Mouse (Mus musculus) gastrocnemius, adult 2 months (tissue): Measurements from ENCODE around the gene Gabpb2. TPM values are rescaled to one million over a fixed set of nuclear protein-coding genes. Genes with fewer than 3 reads are reported as not detected.
"Not testable (repeated sequence)": the region's sequence is repeated elsewhere in the genome, so short reads cannot be mapped to it uniquely, and the experiment has no call there.

Source experiments
- DNase-seq: peaks from one replicate; pipeline ENCODE4 v3.0.0; 2022
- H3K27ac ChIP-seq: fragments of 200-600 bp; 2 replicates; pipeline ENCODE4 v1.8.1; 2022; ENCODE audit warnings: mild to moderate bottlenecking
- H3K4me3 ChIP-seq: fragments of 200-600 bp; 2 replicates; pipeline ENCODE4 v1.8.1; 2022; ENCODE audit warnings: mild to moderate bottlenecking, moderate library complexity
- CTCF ChIP-seq: fragments of 200-600 bp; IDR thresholded peaks from 2 replicates; pipeline ENCODE4 v1.8.1; 2022; ENCODE audit warnings: antibody characterized with exemption, mild to moderate bottlenecking, moderate library complexity
- intact Hi-C: fragments of 180-260 bp; cut with DNase I; formaldehyde crosslinking; loops from one replicate; pipeline ENCODE4 v1.15.1; 2025
- microRNA-seq: library from miRNA; unstranded; fragments of <30 nt; microRNA quantifications from one replicate; pipeline ENCODE4 v1.2.0, GENCODE M21; 2021
- total RNA-seq, 2 experiments: library from RNA; stranded (reverse); gene quantifications; 2 replicates each; pipeline ENCODE4 v1.2.3; 2021

The Gabpb2 gene
- total RNA-seq, 2 experiments from 2014 or later = 9.1 to 12.0 TPM

DNA sequence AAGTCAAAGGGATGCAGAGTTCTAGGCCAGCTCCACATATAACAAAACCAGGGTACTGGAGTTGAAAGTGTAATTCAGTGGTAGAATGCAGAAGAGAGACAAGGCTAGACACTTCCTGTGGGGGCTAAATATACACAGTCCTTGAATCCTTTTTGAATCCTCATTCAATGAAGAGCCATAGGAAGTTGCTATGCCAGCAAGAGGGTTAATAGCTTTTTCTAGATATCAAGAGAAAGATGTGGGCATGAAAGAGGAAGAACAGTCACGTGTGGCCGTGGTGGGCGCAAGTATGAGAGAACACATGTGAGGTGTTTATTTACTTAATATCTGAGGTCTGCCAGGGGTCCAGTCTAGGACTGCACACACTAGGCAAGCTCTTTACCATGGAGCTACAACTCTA lies 81.4 kb downstream of the Gabpb2 start:
- no peak overlapping the region for H3K4me3 ChIP-seq
- DNase-seq = no peak
- TF ChIP-seq CTCF = no peak
- peak overlapping the region; percentile 81; the same call in 1 of the 2 replicates for H3K27ac ChIP-seq
- intact Hi-C loops = no loop called here

DNA sequence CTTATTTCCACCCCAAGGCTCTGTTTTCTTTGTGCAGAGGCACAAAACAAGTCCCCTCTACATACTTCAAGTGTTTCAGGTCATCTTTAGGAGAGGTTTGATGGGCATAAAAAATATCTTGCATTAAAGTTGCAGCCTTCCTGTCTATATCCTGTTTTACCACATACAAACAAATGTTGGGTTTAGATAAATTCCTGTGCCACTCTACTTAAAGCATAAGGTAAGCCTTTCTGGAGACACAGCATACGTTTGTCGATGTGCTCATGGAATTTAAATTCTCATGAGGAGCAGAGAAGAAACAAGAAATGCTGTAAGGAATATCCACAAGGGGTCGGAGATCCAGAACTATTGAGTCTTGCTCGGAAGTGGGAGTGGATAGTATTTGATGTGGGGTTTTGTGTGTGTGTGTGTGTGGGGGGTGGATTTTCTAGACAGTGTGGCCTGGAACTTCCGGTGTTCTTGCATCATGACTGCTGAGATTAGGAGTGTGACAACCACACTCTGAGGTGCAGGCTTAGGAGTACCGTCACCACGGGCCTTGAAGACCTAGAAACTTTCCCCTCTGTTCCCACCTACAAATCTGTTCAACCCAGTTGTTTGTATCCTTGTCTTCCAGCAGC lies 82.2 kb downstream of the Gabpb2 start:
- no peak for TF ChIP-seq CTCF
- Histone ChIP-seq H3K27ac (peak overlapping the region; percentile 81), H3K4me3 (peak overlapping the region; percentile 71)
- intact Hi-C loops = no loop called here
- no peak for DNase-seq

DNA sequence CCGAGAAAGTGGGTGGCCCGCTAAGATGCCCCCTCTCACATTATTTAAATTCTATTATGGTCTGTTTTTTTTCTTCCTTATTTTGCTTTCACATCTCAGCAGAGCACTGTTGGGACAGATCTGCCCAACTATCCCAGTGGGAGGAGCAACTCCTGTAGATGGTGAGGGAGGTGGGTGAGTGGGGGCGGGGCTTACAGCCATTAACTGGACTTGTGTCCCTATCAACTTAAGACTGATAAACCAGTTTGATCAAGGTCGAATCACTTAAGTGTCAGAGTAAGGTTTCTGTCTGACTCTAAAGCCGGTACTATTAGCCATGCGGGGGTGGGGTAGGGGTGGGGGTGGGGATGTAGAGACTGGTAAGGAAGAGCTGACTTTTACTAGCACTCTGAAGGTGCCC lies 82.7 kb downstream of the Gabpb2 start:
- H3K27ac ChIP-seq = peak overlapping the region; percentile 81
- intact Hi-C loops = no loop called here
- DNase-seq = peak; percentile 69

GRCm38 (mm10) chr3:95134133-95134532 lies 83.6 kb downstream of the Gabpb2 start:
- intact Hi-C loops, DNase-seq, H3K27ac ChIP-seq: not testable (repeated sequence)
- peak overlapping the region; percentile 74 for H3K4me3 ChIP-seq

More for the DNA sequence above, 82.7 kb downstream of the Gabpb2 start:
- no peak for TF ChIP-seq CTCF
- H3K4me3 ChIP-seq = peak overlapping the region; percentile 71

DNA sequence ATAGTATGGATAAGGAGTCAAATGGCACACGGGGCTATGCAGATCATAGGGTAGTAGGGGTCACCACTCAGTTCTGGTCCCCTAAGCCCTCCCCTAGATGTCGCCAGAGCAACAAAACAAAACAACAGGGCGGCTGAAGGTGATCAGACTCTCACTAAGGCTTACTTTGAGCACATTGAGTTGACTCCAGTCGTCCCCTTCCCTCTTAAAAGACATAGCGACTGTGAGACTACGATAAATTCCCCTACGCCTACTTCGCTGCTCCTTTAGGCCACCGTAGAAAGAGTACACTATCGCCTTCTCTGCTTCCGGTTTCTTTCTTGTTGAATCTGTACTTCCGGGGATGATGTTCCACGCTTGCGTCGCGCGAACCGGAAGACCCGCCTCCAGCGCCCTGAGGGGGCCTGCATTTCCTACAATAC lies 84.0 kb downstream of the Gabpb2 start, which contains the start of the genes Scnm1 and Lysmd1:
Gene Scnm1, minus strand, starts transcription at position 332 of the 422 bp plus-strand sequence.
Gene Lysmd1, plus strand, starts transcription at position 409 of the 422 bp plus-strand sequence.
- peak; percentile 30; the same call in 1 of the 2 replicates for TF ChIP-seq CTCF
- H3K27ac ChIP-seq = peak within 1 kb of the TSS; percentile 91
- peak within 1 kb of the TSS; percentile 74 for H3K4me3 ChIP-seq
- peak; percentile 93 for DNase-seq
- intact Hi-C loops = no loop called here

GRCm38 (mm10) chr3:95133176-95133575 lies 84.5 kb downstream of the Gabpb2 start:
- peak overlapping the region; percentile 74 for H3K4me3 ChIP-seq
- H3K27ac ChIP-seq = peak overlapping the region; percentile 91
- no peak for DNase-seq
- TF ChIP-seq CTCF = no peak
- intact Hi-C loops = no loop called here

GRCm38 (mm10) chr3:95132389-95132788 lies 85.3 kb downstream of the Gabpb2 start:
- DNase-seq, H3K4me3 ChIP-seq, intact Hi-C loops: not testable (repeated sequence)
- peak overlapping the region; percentile 91; the same call in 1 of the 2 replicates for H3K27ac ChIP-seq
- TF ChIP-seq CTCF = peak; percentile 50

Small RNAs within 50 kb of the gene (microRNA-seq; reads per million reads assigned to microRNA genes)
- not detected for gene Mir8099-1

Other genes with a start within 250 kb of the Gabpb2 start
- gene Pi4kb, start 243.2 kb downstream of the Gabpb2 start, total RNA-seq = 10 to 100 TPM; 23.4 to 24.0 TPM
- 10 to 100 TPM; 10.9 to 11.5 TPM for gene Zfp687, start 202.5 kb downstream of the Gabpb2 start, total RNA-seq
- 100 to 1,000 TPM; 164 to 237 TPM for gene Psmd4, start 175.3 kb downstream of the Gabpb2 start, total RNA-seq
- 10 to 100 TPM; 23.1 to 26.5 TPM for gene Pip5k1a, start 111.0 kb downstream of the Gabpb2 start, total RNA-seq
- gene Vps72, start 106.9 kb downstream of the Gabpb2 start, total RNA-seq = 10 to 100 TPM; 48.9 to 73.2 TPM
- gene Tmod4, start 93.4 kb downstream of the Gabpb2 start, total RNA-seq = 100 to 1,000 TPM; 598 to 814 TPM
- 10 to 100 TPM; 33.2 to 40.7 TPM for gene Scnm1, start 83.9 kb downstream of the Gabpb2 start, total RNA-seq
- 1 to 10 TPM; 6.7 to 7.2 TPM for gene Lysmd1, start 83.8 kb downstream of the Gabpb2 start, total RNA-seq
- under 1 TPM; 0.42 to 0.87 TPM for gene Tnfaip8l2, start 75.6 kb downstream of the Gabpb2 start, total RNA-seq
- 100 to 1,000 TPM in 1 of 2 experiments, 10 to 100 TPM in 1; 83.4 to 105 TPM for gene Sema6c, start 57.5 kb downstream of the Gabpb2 start, total RNA-seq
- gene Cdc42se1, start 10.8 kb upstream of the Gabpb2 start, total RNA-seq = 10 to 100 TPM; 13.7 to 16.4 TPM
- gene Mllt11, start 14.3 kb upstream of the Gabpb2 start, total RNA-seq = 10 to 100 TPM; 52.0 to 84.9 TPM
- under 1 TPM in 1 of 2 experiments, not detected in 1; 0.11 TPM for gene Gm128, start 23.7 kb upstream of the Gabpb2 start, total RNA-seq
- under 1 TPM in 1 of 2 experiments, not detected in 1; 0.31 TPM for gene Bnipl, start 33.3 kb upstream of the Gabpb2 start, total RNA-seq
- 10 to 100 TPM; 23.9 to 26.4 TPM for gene Mindy1, start 63.4 kb upstream of the Gabpb2 start, total RNA-seq
- gene Prune1, start 64.2 kb upstream of the Gabpb2 start, total RNA-seq = 10 to 100 TPM; 45.8 to 46.9 TPM
- not detected for gene Anxa9, start 89.3 kb upstream of the Gabpb2 start, total RNA-seq
- gene Cers2, start 96.9 kb upstream of the Gabpb2 start, total RNA-seq = 10 to 100 TPM; 19.6 to 23.4 TPM
- 10 to 100 TPM; 10.6 to 11.7 TPM for gene Setdb1, start 139.3 kb upstream of the Gabpb2 start, total RNA-seq
- not detected for gene 4930558C23Rik, start 184.9 kb upstream of the Gabpb2 start, total RNA-seq
- gene Arnt, start 216.5 kb upstream of the Gabpb2 start, total RNA-seq = 10 to 100 TPM; 43.2 to 48.0 TPM